Mouse (Mus musculus) C2C12 (cell line): Measurements from ENCODE around the gene Smo.

Experiments
- CEBPB ChIP-seq: IDR thresholded peaks from one replicate; pipeline ENCODE4 v1.6.1; 2011; ENCODE audit warnings: low read depth, mild to moderate bottlenecking, control low read depth, moderate library complexity
- CTCF ChIP-seq: IDR thresholded peaks from one replicate; pipeline ENCODE4 v1.5.1; 2011; ENCODE audit not compliant: control insufficient read depth, insufficient read depth, insufficient read length
- MAX ChIP-seq: IDR thresholded peaks from one replicate; pipeline ENCODE4 v1.6.1; 2011; ENCODE audit warnings: mild to moderate bottlenecking, control low read depth
- MYOD1 ChIP-seq: IDR thresholded peaks from one replicate; pipeline ENCODE4 v1.6.1; 2011; ENCODE audit warnings: low read depth; ENCODE audit not compliant: control insufficient read depth, insufficient read length
- MYOG ChIP-seq: IDR thresholded peaks from one replicate; pipeline ENCODE4 v1.6.1; 2011; ENCODE audit not compliant: control insufficient read depth, insufficient read length; ENCODE audit errors: extremely low read depth
- USF1 ChIP-seq: IDR thresholded peaks from one replicate; pipeline ENCODE4 v1.6.1; 2011; ENCODE audit warnings: low read depth, mild to moderate bottlenecking, control low read depth, moderate library complexity

DNA sequence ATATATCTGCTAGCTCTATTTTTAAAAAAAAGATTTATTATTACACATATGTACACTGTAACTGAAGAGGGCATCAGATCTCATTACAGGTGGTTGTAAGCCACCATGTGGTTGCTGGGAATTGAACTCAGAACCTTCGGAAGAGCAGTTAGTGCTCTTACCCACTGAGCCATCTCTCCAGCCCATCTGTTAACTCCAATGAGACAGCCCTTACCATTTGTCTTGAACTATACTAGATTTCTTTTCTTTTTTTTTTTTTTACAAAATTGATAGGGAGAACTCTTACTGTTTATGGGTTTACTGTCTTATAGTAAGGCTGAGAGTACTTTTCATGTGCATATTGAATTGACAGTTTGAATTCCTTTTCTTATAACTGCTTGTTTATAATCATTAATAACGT, 45.3 kb downstream of the Smo start:
- TF ChIP-seq CTCF (no peak), MAX (no peak), MYOD1 (no peak), CEBPB (no peak), USF1 (no peak), MYOG (no peak)
